Mouse (Mus musculus) lung, postnatal 0 days (tissue): ENCODE results near the gene Ptbp1. TPM values are rescaled to one million over a fixed set of nuclear protein-coding genes. Genes with fewer than 3 reads are reported as not detected.

Source experiments
- ATAC-seq: fragments of 200-750 bp; cut with Nextera tagmentation; 2 replicates; pipeline ENCODE4 v1.8.0; 2017; ENCODE audit warnings: moderate library complexity
- DNase-seq: peaks from one replicate; pipeline ENCODE4 v3.0.0-alpha.2; 2016; ENCODE audit warnings: low spot score
- H3K27ac ChIP-seq: fragments of 300-500 bp; sonication (generic); 2 replicates; pipeline ENCODE4 v1.5.1; 2014; ENCODE audit warnings: antibody characterized with exemption, mild to moderate bottlenecking, low read length, mixed read lengths
- H3K27me3 ChIP-seq: fragments of 300-500 bp; sonication (generic); replicated peaks from 2 replicates; pipeline ENCODE4 v1.6.1; 2014; ENCODE audit warnings: low read length, mixed read lengths; ENCODE audit not compliant: insufficient read depth
- H3K36me3 ChIP-seq: fragments of 300-500 bp; sonication (generic); 2 replicates; pipeline ENCODE4 v1.6.1; 2014; ENCODE audit warnings: low read length, mixed read lengths; ENCODE audit not compliant: insufficient read depth
- H3K4me1 ChIP-seq: fragments of 300-500 bp; sonication (generic); 2 replicates; pipeline ENCODE4 v1.6.1; 2014; ENCODE audit warnings: antibody characterized with exemption, low read depth, low read length, mixed read lengths; ENCODE audit not compliant: insufficient read depth
- H3K4me2 ChIP-seq: fragments of 300-500 bp; sonication (generic); replicated peaks from 2 replicates; pipeline ENCODE4 v1.6.1; 2014; ENCODE audit warnings: low read depth, mild to moderate bottlenecking, low read length, moderate library complexity, mixed read lengths
- H3K4me3 ChIP-seq: fragments of 300-500 bp; sonication (generic); 2 replicates; pipeline ENCODE4 v1.5.1; 2014; ENCODE audit warnings: low read depth, low read length
- H3K9ac ChIP-seq: fragments of 300-500 bp; sonication (generic); replicated peaks from 2 replicates; pipeline ENCODE4 v1.6.1; 2014; ENCODE audit warnings: low read depth, mild to moderate bottlenecking
- H3K9me3 ChIP-seq: fragments of 300-500 bp; sonication (generic); 2 replicates; pipeline ENCODE4 v1.6.1; 2016; ENCODE audit warnings: low read length, mixed read lengths
- CTCF ChIP-seq: IDR thresholded peaks from 2 replicates; pipeline ENCODE4 v1.5.1; 2016; ENCODE audit warnings: antibody characterized with exemption, mild to moderate bottlenecking
- EP300 ChIP-seq: IDR thresholded peaks from 2 replicates; pipeline ENCODE4 v1.6.1; 2016; ENCODE audit warnings: antibody characterized with exemption, mild to moderate bottlenecking, control low read depth
- WGBS: fragments of 180-500 bp; shearing (Covaris S2); extraction: QIAGEN DNeasy Blood & Tissue Kit; methylation state at CpG from one replicate; pipeline ENCODE4 v1.1.7; 2014; 5-methylcytosine and 5-hydroxymethylcytosine counted together
- polyA plus RNA-seq: library from polyadenylated mRNA; unstranded; fragments of >200 nt; fragmentation: Nextera tagmentation; extraction: Ambion mirVana; gene quantifications from 2 replicates; pipeline ENCODE4 v1.2.1, GENCODE M21; 2015

Gene Ptbp1
- polyA plus RNA-seq, 1 experiment from 2014 or later = 109 TPM

DNA sequence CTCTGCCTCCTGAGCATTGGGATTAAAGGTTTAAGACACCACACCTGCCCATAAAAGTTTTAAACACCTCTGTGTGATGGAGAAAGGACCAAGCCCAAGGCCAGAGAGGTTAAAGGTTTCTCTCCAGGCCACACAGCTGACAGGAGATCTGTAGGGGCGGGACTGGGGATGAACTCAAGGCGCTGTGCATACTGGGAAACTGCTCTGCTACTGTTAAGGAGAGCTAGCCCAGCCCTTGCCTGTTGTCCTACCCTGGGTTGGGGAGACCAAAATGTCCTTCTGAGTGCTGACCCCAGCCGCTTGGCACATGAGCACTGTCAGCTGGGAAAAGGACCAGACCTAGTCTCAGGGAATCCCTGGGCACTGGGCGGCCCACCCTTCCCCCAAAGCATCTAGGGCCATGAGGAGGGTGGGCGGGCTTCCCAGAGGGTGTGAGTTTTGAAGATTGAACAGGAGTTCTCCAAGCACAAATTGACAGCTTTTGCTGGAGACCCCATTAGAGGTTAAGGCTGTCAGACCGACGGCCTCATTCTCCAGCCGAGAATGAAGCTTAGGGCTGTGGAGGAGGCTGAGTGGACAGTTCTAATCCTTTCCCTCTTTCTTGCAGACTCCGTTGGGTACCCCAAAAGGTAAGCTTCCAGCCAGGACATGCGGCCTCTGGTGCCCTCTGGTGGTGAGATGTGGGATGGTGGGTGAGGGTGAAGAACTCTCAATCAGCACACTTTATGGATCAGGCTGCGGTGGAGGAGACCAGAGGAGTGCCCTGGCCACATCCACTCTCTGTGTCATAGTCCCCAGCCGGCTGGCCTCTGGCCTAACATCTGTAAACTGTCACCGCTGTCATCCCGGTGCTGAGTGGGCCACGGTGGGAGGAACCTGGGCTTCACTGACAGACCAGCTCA lies 42.2 kb upstream of the Ptbp1 start:
- Histone ChIP-seq H3K27me3 (no peaks in the 10 kb centered on the region), H3K4me3 (no peak overlapping the region), H3K9me3 (no peaks in the 10 kb centered on the region), H3K9ac (no peak overlapping the region), H3K4me2 (no peak overlapping the region), H3K36me3 (no peaks in the 10 kb centered on the region), H3K4me1 (no peaks in the 10 kb centered on the region), H3K27ac (no peak overlapping the region)
- no peak for TF ChIP-seq EP300
- peak; percentile 98 for TF ChIP-seq CTCF
- peak; percentile 58 for DNase-seq
- ATAC-seq = peak; percentile 46
- 32% methylated on average over 15 of the region's 15 CpGs for WGBS

DNA sequence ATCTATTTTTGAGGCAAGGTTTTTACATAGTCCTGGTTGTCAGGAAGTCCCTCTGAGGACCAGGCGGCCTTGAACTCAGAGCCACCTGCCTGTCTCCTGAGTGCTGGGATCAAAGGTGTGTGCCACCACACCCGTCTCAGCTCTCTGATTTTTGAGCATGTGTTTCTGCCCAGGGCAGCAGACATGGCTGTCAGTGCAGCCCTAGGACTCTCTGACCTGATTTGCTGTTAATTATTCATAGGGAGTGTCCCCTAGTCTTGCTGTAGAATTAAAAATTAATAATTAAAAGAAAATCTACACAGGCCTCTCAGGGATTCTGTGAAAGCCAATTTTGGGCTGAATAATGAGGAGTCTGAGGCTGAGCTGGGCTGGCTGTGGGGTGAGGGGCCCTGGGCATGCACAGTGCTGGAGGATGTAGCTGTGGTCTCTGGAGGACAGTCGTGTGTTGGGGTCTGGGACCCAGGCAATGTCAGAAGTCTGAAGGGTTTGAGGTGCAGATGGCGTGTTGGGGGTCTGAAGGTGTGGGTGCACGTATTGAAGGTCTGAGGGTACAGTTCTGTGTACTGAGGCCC lies 39.9 kb upstream of the Ptbp1 start:
- Histone ChIP-seq H3K27me3 (no peaks in the 10 kb centered on the region), H3K4me3 (no peak overlapping the region), H3K9ac (no peak overlapping the region), H3K4me2 (no peak overlapping the region), H3K27ac (no peak overlapping the region), H3K9me3 (no peaks in the 10 kb centered on the region), H3K36me3 (no peaks in the 10 kb centered on the region), H3K4me1 (no peaks in the 10 kb centered on the region)
- TF ChIP-seq EP300 (no peak), CTCF (no peak)
- WGBS = 84% methylated on average over 5 of the region's 5 CpGs
- DNase-seq (no peak), ATAC-seq (no peak)

DNA sequence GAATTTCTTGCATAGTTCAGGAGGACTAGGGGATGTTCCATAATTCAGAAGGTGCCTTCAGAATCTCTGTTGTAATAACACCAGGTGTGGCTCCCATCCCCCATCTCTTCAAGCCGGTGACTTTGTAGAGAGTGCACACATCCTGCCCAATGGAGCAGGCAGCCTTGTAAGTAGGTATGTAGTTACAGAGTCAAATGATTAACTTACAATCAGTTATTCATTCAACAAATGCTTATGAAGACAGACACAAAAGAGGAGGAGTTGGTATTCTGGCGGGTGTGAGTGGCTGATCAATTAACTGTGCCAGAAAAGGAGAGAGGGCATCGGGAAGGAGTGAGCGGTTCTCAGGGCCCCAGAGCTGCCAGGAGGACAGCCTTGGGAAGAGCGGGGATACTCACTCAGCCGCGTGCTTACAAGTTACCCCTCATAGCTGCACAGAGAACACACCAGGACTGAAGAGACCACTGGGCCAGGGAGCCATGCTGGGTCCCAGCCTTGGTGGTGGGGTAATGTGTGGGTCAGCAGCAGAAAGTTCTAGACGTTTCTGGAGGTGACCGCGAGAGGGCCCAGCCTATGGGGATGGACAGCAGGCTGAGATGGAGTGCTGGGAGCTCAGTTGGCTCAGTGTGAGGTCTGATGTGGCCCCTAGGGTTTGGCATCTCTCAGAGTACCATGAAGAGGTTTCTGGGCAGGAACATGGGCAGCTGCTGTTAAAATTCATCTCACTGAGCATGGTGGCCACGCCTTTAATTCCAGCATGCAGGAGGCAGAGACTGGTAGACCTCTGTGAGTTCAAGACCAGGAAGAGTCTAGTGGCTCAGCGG lies 38.3 kb upstream of the Ptbp1 start:
- Histone ChIP-seq H3K9ac (no peak overlapping the region), H3K4me3 (no peak overlapping the region), H3K9me3 (no peaks in the 10 kb centered on the region), H3K27ac (no peak overlapping the region), H3K4me1 (no peaks in the 10 kb centered on the region), H3K36me3 (no peaks in the 10 kb centered on the region), H3K4me2 (no peak overlapping the region), H3K27me3 (no peaks in the 10 kb centered on the region)
- no peak for TF ChIP-seq EP300
- no peak for TF ChIP-seq CTCF
- ATAC-seq (no peak), DNase-seq (no peak)
- WGBS = 84% methylated on average over 12 of the region's 12 CpGs

DNA sequence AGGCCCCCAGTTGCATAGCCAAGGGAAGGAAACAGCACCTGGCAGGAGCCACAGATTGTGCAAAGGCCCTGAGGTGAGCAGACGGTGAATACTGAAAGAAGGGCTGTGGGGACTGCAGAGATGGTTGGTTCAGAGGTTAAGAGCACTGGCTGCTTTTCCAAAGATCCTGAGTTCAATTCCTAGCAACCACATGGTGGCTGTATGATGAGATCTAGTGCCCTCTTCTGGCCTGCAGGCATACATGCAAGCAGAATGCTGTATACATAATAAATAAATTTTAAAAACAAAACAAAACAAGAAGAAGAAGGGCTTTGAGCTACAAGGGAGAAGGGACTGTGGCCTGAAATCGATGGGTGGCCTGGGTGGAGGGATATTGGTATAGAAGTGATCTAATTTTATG lies 37.1 kb upstream of the Ptbp1 start:
- no peaks in the 10 kb centered on the region for H3K36me3 ChIP-seq
- no peak overlapping the region for H3K4me3 ChIP-seq
- H3K9me3 ChIP-seq = no peaks in the 10 kb centered on the region
- no peak for DNase-seq
- no peak overlapping the region for H3K27ac ChIP-seq
- TF ChIP-seq CTCF (peak; percentile 62), EP300 (no peak)
- no peak for ATAC-seq
- H3K4me1 ChIP-seq = no peaks in the 10 kb centered on the region
- H3K9ac ChIP-seq = no peak overlapping the region
- no peaks in the 10 kb centered on the region for H3K27me3 ChIP-seq
- no peak overlapping the region for H3K4me2 ChIP-seq
- 72% methylated on average over 2 of the region's 2 CpGs for WGBS

DNA sequence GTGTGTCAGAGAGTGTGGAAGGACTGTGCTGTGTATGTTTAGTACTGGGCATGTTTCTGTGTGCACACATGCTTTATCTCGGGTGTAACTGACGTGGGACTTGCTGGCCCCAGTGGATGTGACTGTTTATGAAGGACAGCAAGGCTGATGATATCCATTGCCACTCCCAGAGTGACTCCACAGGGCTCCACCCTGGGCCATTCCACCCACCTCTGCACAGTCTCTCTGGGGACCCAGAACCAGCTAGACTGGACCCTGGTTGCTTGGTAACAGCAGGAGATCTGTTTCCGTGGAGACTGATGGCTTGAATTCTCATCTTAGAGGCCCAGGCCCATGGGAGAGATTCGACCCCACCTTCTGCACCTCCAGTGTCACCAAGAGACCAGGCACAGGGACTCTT lies 36.0 kb upstream of the Ptbp1 start:
- H3K27me3 ChIP-seq = no peaks in the 10 kb centered on the region
- H3K4me3 ChIP-seq = no peak overlapping the region
- H3K4me1 ChIP-seq = no peaks in the 10 kb centered on the region; the same call in 1 of the 2 replicates
- no peak for TF ChIP-seq EP300
- no peak for TF ChIP-seq CTCF
- no peaks in the 10 kb centered on the region for H3K36me3 ChIP-seq
- H3K27ac ChIP-seq = no peak overlapping the region
- no peak overlapping the region for H3K4me2 ChIP-seq
- 66% methylated on average over 4 of the region's 4 CpGs for WGBS
- DNase-seq (no peak), ATAC-seq (no peak)
- H3K9me3 ChIP-seq = no peaks in the 10 kb centered on the region
- H3K9ac ChIP-seq = no peak overlapping the region

DNA sequence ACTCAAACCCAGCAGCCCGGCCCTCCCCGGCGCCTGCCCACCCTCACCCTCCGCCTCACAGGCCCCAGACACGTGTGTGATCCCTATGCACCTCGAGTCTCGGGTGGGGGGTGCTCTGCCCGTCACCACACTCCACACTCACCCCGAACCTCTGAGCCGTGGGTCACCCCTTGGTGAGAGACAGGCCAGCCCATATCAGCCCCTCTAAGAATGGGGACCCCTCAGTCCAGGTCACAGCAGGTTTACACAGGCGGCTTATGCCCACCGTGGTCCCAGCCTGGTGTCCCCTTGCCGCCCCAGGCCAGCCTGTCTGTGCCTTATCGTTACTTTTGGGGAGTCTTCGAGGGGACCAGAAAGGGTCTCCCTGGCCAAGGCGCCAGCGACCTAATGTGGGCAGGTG lies 34.6 kb upstream of the Ptbp1 start:
- no peak for TF ChIP-seq CTCF
- no peak for TF ChIP-seq EP300
- ATAC-seq (no peak), DNase-seq (no peak)
- Histone ChIP-seq H3K36me3 (no peaks in the 10 kb centered on the region), H3K9ac (no peak overlapping the region), H3K27me3 (no peaks in the 10 kb centered on the region), H3K4me1 (peaks cover 6% of the 10 kb centered on the region), H3K27ac (no peak overlapping the region), H3K4me3 (no peak overlapping the region), H3K4me2 (no peak overlapping the region), H3K9me3 (no peaks in the 10 kb centered on the region)
- 92% methylated on average over 17 of the region's 17 CpGs for WGBS
